Mouse (Mus musculus): ENCODE results near the gene Ankrd22. TPM values are rescaled to one million over a fixed set of nuclear protein-coding genes. Genes with fewer than 3 reads are reported as not detected.

Gene Ankrd22
- total RNA-seq, 1 experiment from 2014 or later: 2.7 TPM

DNA sequence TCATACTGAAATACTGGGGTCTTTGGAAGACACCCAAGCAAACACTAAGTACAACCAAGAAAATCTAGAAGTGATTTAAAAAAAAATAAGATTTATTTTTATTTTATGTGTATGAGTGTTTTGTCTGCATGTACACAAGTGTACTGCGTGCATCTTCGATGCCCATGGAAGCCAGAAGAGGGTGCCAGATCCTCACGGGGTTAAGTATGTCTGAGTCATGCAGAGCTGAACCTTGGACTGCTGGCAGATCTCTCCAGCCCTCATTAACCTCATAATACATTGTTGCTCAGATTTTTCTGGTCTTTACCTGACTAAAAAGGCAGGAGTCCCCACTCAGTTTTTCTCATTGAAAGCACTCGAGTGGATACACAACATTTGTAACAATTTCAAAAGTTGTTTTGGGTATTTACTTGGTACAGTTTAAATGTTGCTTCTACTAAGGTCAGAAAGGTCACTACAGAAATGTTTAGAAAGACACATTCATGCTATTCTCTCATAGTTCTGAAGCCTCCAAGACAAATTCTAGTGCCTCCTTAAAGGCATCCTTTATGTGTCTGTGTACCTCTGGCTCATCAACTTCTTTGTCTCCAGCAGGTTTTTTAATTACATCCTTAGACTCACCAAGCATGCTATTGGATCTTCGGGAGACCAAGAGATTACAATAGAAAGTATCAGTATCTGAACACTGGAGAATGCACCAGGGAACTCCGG lies 27.0 kb downstream of the Ankrd22 start:
- no peak for ATAC-seq (replicated peaks in 1 of 2; ENCODE audit: insufficient read depth in 1 of 2, low FRiP score in 2 of 2, low TSS enrichment in 1 of 2, low read depth in 1 of 2, poor library complexity in 2 of 2, severe bottlenecking in 2 of 2)

- peak; percentile 48 to 59; a peak in 3 of 4 replicates for ATAC-seq (replicated peaks in 1 of 2; ENCODE audit: insufficient read depth in 1 of 2, low FRiP score in 2 of 2, low TSS enrichment in 1 of 2, low read depth in 1 of 2, poor library complexity in 2 of 2, severe bottlenecking in 2 of 2)
These were observed 45.6 kb downstream of the Ankrd22 start for GRCm38 (mm10) chr19:34120107-34120731.

DNA sequence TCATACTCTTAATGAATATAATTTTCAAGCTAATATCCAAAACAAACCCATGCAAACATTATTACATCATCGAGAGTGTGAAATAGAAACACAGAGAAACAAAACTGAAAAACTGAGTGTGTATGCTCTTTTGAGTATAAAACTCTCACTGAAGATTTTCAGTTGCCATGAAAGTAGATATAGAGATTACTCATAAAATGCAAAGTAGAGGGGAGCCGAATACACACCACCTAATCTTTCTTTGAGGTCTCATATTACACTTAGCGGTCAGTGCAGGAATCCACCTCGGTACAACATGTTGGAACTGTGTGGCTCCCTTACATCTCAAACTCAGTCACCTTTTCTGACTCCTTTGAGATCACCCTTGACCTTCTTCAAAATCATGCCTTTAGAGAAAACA lies 46.2 kb downstream of the Ankrd22 start:
- ATAC-seq (replicated peaks in 1 of 2; ENCODE audit: insufficient read depth in 1 of 2, low FRiP score in 2 of 2, low TSS enrichment in 1 of 2, low read depth in 1 of 2, poor library complexity in 2 of 2, severe bottlenecking in 2 of 2): no peak

- ATAC-seq (replicated peaks in 1 of 2; ENCODE audit: insufficient read depth in 1 of 2, low FRiP score in 2 of 2, low TSS enrichment in 1 of 2, low read depth in 1 of 2, poor library complexity in 2 of 2, severe bottlenecking in 2 of 2): no peak
These were observed 46.8 kb downstream of the Ankrd22 start for GRCm38 (mm10) chr19:34119102-34119501.

DNA sequence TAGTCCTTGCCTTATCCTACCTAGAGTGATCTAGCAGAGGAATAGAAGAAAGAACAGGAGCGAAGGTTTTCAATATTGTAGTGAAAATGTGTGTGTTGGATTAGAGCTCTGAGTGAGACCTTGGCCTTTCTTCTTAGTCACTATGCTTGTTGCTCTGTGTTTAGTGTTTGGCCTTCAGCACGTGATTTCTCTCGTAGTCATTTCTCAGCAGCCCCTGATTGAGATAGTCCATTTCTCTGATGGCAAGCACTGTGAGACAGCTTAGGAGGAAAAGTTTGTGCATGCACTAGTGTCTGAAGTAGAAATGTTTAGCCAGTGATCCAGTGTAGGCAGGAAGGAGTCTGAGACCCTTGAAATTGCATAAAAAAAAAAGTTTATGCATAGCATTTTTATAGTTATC lies 61.0 kb downstream of the Ankrd22 start:
- no peak for ATAC-seq (replicated peaks in 1 of 2; ENCODE audit: insufficient read depth in 1 of 2, low FRiP score in 2 of 2, low TSS enrichment in 1 of 2, low read depth in 1 of 2, poor library complexity in 2 of 2, severe bottlenecking in 2 of 2)

- ATAC-seq (replicated peaks in 1 of 2; ENCODE audit: insufficient read depth in 1 of 2, low FRiP score in 2 of 2, low TSS enrichment in 1 of 2, low read depth in 1 of 2, poor library complexity in 2 of 2, severe bottlenecking in 2 of 2): no peak
These were observed 64.0 kb downstream of the Ankrd22 start for GRCm38 (mm10) chr19:34101888-34102287.

DNA sequence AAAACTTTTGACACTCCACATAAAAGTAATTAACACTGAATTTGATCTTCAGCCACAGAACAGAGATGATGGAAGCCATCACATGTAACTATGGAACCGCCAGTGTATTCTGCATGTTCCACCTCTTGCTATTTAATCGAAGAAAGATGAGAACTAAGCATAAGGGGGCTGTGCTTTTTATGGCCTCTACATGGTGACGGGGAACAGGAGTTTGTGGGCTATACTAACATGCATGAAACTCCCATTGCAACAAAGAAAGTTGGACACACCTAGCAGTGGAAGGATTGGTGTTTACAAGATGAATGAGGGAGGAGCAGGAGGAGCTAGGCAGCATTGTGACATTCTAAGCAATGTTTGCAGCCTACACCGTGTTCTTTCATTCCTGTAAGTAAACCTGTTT lies 65.2 kb downstream of the Ankrd22 start, which contains the start of gene Lipm:
Gene Lipm (plus strand): TSS at position 301 of the 400 bp plus-strand sequence.
- no peak for ATAC-seq (replicated peaks in 1 of 2; ENCODE audit: insufficient read depth in 1 of 2, low FRiP score in 2 of 2, low TSS enrichment in 1 of 2, low read depth in 1 of 2, poor library complexity in 2 of 2, severe bottlenecking in 2 of 2)

DNA sequence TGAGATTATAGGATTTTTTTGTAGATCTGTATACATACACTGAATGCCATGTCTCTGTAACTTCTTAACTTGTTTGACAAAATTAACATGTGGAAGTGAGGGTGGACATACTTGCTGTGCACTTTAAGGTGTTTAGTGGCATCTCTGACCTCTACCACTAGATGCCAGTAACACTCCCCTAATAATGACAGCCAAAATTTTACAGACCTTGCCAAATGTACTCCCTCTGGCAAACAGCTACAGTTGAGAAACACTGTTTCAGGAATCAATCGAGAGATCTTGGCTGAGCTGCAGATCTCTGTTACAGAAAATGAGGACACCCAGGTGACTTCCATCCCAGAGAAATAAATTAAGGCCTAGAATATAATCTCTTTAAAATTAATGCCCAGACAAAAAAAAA lies 69.6 kb downstream of the Ankrd22 start:
- ATAC-seq (replicated peaks in 1 of 2; ENCODE audit: insufficient read depth in 1 of 2, low FRiP score in 2 of 2, low TSS enrichment in 1 of 2, low read depth in 1 of 2, poor library complexity in 2 of 2, severe bottlenecking in 2 of 2): no peak

DNA sequence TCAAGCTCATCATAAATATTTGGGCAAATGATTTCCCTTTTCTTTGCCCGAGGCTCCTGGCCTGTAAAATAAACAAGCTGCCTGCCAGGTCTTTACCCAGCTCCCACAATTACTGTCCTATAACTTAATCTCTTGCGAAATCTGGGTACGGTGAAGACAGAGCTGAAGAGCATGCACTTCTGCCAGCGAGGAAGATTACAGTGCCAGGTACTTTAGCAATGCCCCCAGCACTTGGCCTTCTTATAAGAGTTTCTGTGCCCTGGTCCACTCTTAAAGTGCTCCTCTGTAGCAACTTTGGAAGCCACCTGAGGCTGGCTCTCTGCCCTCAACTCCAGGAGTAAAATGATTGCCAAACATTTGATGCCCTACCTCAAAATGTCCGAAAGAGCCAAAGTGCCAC lies 70.5 kb downstream of the Ankrd22 start:
- no peak for ATAC-seq (replicated peaks in 1 of 2; ENCODE audit: insufficient read depth in 1 of 2, low FRiP score in 2 of 2, low TSS enrichment in 1 of 2, low read depth in 1 of 2, poor library complexity in 2 of 2, severe bottlenecking in 2 of 2)

DNA sequence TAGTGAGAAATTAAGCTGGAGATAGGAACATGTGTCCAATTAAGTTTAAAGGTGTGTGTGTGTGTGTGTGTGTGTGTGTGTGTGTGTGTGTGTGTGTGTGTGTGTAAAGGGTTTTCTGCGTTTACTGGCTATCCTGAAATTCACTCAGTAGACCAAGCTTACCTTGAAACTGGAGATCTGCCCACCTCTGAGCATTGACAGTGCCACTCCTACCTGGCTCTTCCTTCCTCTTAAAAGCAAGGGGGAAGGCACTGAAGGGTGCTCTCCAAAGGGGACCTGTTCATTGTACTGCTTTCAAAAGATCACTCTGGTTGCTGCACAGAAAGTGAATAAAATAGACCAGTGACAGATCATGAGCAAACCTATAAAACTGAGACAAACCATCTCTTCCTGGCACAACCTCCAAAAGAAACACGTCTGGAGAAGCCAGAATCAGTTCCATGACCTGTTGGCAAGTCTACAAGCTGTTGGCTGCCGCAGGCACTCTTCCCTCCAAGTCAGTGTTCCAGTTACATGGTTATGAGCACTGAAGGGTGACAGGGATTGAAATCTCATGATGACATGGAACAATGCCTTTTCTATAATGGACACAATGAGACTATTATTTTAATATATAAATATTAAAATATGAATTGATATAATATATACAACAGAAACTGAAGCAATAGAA lies 76.7 kb downstream of the Ankrd22 start:
- ATAC-seq (replicated peaks in 1 of 2; ENCODE audit: insufficient read depth in 1 of 2, low FRiP score in 2 of 2, low TSS enrichment in 1 of 2, low read depth in 1 of 2, poor library complexity in 2 of 2, severe bottlenecking in 2 of 2): no peak

DNA sequence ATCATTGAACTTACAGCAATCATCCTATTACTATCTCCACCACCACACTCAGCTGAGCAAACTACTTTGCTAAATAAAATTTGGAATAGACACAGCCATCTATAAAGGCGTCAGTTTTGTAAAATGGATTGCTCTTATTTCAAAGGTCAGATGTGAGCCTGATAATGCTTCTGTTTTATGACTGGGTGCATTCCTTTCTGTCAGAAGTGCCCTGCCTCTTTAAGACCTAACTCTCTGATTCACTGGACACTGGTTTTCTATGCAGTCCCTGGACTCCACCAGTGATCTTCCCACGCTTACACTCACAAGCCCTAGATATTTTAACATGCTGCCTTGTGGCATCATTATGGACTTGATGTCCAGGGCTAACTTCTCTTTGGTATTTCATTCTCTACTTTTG lies 87.7 kb downstream of the Ankrd22 start:
- ATAC-seq (replicated peaks in 1 of 2; ENCODE audit: insufficient read depth in 1 of 2, low FRiP score in 2 of 2, low TSS enrichment in 1 of 2, low read depth in 1 of 2, poor library complexity in 2 of 2, severe bottlenecking in 2 of 2): no peak

DNA sequence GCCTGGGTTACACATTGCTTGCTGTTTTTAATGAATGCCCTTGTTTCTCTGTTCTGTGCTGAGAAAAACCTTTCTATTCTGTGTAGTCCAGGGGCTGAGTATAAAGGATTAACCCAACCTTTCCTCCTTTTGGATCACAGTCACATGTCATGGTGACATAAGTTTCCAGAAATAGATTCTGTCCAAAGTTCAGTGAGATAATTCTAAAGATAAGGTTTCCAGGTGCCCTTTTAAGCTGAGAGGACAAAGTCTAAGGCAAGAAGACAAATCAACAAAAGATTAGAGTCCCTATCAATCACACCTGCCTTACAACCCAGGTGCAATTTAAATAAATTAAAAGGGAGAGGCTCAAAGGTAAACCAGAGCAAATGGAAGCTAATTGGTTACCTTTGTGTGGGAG lies 91.6 kb downstream of the Ankrd22 start:
- ATAC-seq (replicated peaks in 1 of 2; ENCODE audit: insufficient read depth in 1 of 2, low FRiP score in 2 of 2, low TSS enrichment in 1 of 2, low read depth in 1 of 2, poor library complexity in 2 of 2, severe bottlenecking in 2 of 2): no peak

Other genes with a start within 250 kb of the Ankrd22 start
- gene Lipf, start 204.9 kb downstream of the Ankrd22 start, total RNA-seq (2017): not detected in 2 replicates
- gene Lipk, start 157.8 kb downstream of the Ankrd22 start, total RNA-seq (2017): not detected in 2 replicates
- gene Lipn, start 98.7 kb downstream of the Ankrd22 start, total RNA-seq (2017): not detected in 2 replicates
- gene Lipm, start 65.1 kb downstream of the Ankrd22 start, total RNA-seq (2017): not detected in 2 replicates
- 11.9 and 15.4 TPM in 2 replicates for gene Stambpl1, start 26.2 kb upstream of the Ankrd22 start, total RNA-seq (2017)
- gene Acta2, start 89.5 kb upstream of the Ankrd22 start, total RNA-seq (2017): 0.25 TPM in 1 of 2 replicates, not detected in the other
- 2.8 and 3.6 TPM in 2 replicates for gene Fas, start 124.6 kb upstream of the Ankrd22 start, total RNA-seq (2017)

Measured in hematopoietic stem cell, adult 5-6 weeks (primary cell).